Mouse (Mus musculus) right cerebral cortex, postnatal 36 days (tissue): ENCODE measurements around the gene Pnma1.

ENCODE experiments used
- DNase-seq, 2 experiments: peaks; one replicate each; pipeline ENCODE4 v3.0.0; 2022; ENCODE audit warnings: low spot score in 2 of 2, mixed read lengths in 1 of 2

Gene Pnma1

GRCm38 (mm10) chr12:84107012-84107411 is 41.3 kb downstream of the Pnma1 start:
- no peak for DNase-seq

GRCm38 (mm10) chr12:84101493-84101845 is 46.8 kb downstream of the Pnma1 start:
- no peak for DNase-seq

- DNase-seq = peak; percentile 11 to 34
Measured at GRCm38 (mm10) chr12:84100604-84101492, 47.4 kb downstream of the Pnma1 start, which contains the start of gene Acot6. Acot6 (plus strand) TSS chr12:84100654.

- no peak for DNase-seq
Measured at GRCm38 (mm10) chr12:84100071-84100470, 48.2 kb downstream of the Pnma1 start.

GRCm38 (mm10) chr12:84099605-84100004 is 48.7 kb downstream of the Pnma1 start:
- DNase-seq = no peak
